ENCODE assay signal across 8 mouse cellular contexts in genomic region chr7:19507612-19507981, GRCm38 (mm10). TPM values are rescaled to one million over a fixed set of nuclear protein-coding genes. Genes with fewer than 3 reads are reported as not detected.
DNase-seq lines count a peak whose midpoint lies in the region; ATAC-seq and TF ChIP-seq lines count a peak whose summit lies in the region.

No protein-coding gene starts in this region.

- H3K9me3 ChIP-seq in MEL (replicated peaks; ENCODE audit: insufficient read depth, low read length): no peaks in the 10 kb centered on the region
- no peaks in the 10 kb centered on the region for H3K9me3 ChIP-seq in hindbrain, embryonic 11.5 days (ENCODE audit: control insufficient read depth, low read length)
- H3K9me3 ChIP-seq in midbrain, embryonic 13.5 days: no peaks in the 10 kb centered on the region

- 0 out of 2 replicates have a peak, but pooled peaks cover 3% of the 10 kb centered on the region for H3K4me1 ChIP-seq in kidney, adult 2 months (ENCODE audit: control insufficient read depth, insufficient read depth, low read length)
- peaks cover 0 to 8% of the 10 kb centered on the region in 2 experiments; a peak in 2 of 4 replicates for H3K4me1 ChIP-seq in MEL (ENCODE audit: control insufficient read depth in 1 of 2, insufficient read depth in 2 of 2, low read length in 2 of 2)
- no peaks in the 10 kb centered on the region for H3K4me1 ChIP-seq in hindbrain, embryonic 11.5 days (replicated peaks; ENCODE audit: control insufficient read depth, insufficient read depth, low read length)
- H3K4me1 ChIP-seq in midbrain, embryonic 13.5 days (replicated peaks): peaks cover 28% of the 10 kb centered on the region

- no peak for DNase-seq in kidney, adult 2 months
- no peak for DNase-seq in kidney, postnatal 10 days
- peak; percentile 75 for DNase-seq in MEL (ENCODE audit: low read depth, low spot score)
- peak; percentile 52 for DNase-seq in hindbrain, embryonic 11.5 days (ENCODE audit: low spot score)
- no peak for DNase-seq in right cerebral cortex, adult 18-20 months
- DNase-seq in right cerebral cortex, postnatal 25 days: no peak
- DNase-seq in thymus, postnatal 10 days (ENCODE audit: low spot score in 2 of 2): no peak

- H3K27ac ChIP-seq in kidney, adult 2 months (ENCODE audit: insufficient read depth, low read depth, low read length): no peak overlapping the region
- H3K27ac ChIP-seq in MEL (ENCODE audit: control insufficient read depth, low read depth, low read length): peak overlapping the region; percentile 95
- H3K27ac ChIP-seq in hindbrain, embryonic 11.5 days (ENCODE audit: low read depth, low read length): peak overlapping the region; percentile 65
- H3K27ac ChIP-seq in midbrain, embryonic 13.5 days: peak overlapping the region; percentile 84

- TF ChIP-seq EP300 in MEL (IDR thresholded peaks at IDR 0.05; ENCODE audit: low read depth in 1 of 2, low read length in 2 of 2): no peak

- H3K4me3 ChIP-seq in kidney, adult 2 months (ENCODE audit: insufficient read depth, low read depth, low read length): peak overlapping the region; percentile 79
- H3K4me3 ChIP-seq in MEL (ENCODE audit: control insufficient read depth in 1 of 2, insufficient read depth in 1 of 2, low read depth in 2 of 2, low read length in 2 of 2): peak overlapping the region; percentile 86 to 94
- H3K4me3 ChIP-seq in hindbrain, embryonic 11.5 days (ENCODE audit: low read depth, low read length): peak overlapping the region; percentile 79
- H3K4me3 ChIP-seq in midbrain, embryonic 13.5 days (replicated peaks): peak overlapping the region; percentile 70

- 7% methylated on average over 18 of the region's 18 CpGs for WGBS in kidney, adult 2 months
- WGBS in hindbrain, embryonic 11.5 days: 3% methylated on average over 18 of the region's 18 CpGs
- WGBS in midbrain, embryonic 13.5 days: 3% methylated on average over 18 of the region's 18 CpGs

- peak overlapping the region; percentile 95 for H3K4me2 ChIP-seq in hindbrain, embryonic 11.5 days (replicated peaks; ENCODE audit: low read depth, low read length)
- peak overlapping the region; percentile 77 for H3K4me2 ChIP-seq in midbrain, embryonic 13.5 days (replicated peaks)

- peaks cover 21% of the 10 kb centered on the region for H3K79me2 ChIP-seq in MEL (ENCODE audit: control insufficient read depth, insufficient read depth, low read length, poor library complexity)

- H3K36me3 ChIP-seq in kidney, adult 2 months (ENCODE audit: control insufficient read depth, insufficient read depth, low read length): no peaks in the 10 kb centered on the region
- H3K36me3 ChIP-seq in MEL (ENCODE audit: control insufficient read depth in 1 of 2, insufficient read depth in 2 of 2, low read length in 2 of 2): peaks cover 0 to 6% of the 10 kb centered on the region in 2 experiments; a peak in 2 of 4 replicates
- no peaks in the 10 kb centered on the region for H3K36me3 ChIP-seq in hindbrain, embryonic 11.5 days (ENCODE audit: control insufficient read depth, insufficient read depth, low read length)
- no peaks in the 10 kb centered on the region for H3K36me3 ChIP-seq in midbrain, embryonic 13.5 days

- ATAC-seq in hindbrain, embryonic 11.5 days (ENCODE audit: low FRiP score): no peak; the same call in 1 of the 2 replicates
- no peak for ATAC-seq in midbrain, embryonic 13.5 days

- no peak for TF ChIP-seq RAD21 in MEL (IDR thresholded peaks at IDR 0.05; ENCODE audit: low read depth, low read length)

- H3K9ac ChIP-seq in MEL (ENCODE audit: control insufficient read depth, low read depth, low read length, poor library complexity, severe bottlenecking): peak overlapping the region; percentile 95
- peak overlapping the region; percentile 86 for H3K9ac ChIP-seq in hindbrain, embryonic 11.5 days (ENCODE audit: low read depth, low read length)
- H3K9ac ChIP-seq in midbrain, embryonic 13.5 days (replicated peaks): peak overlapping the region; percentile 88

- no peak for TF ChIP-seq CTCF in kidney, adult 2 months (conservative IDR thresholded peaks at IDR 0.05; ENCODE audit: insufficient read depth, insufficient read length, low read depth, low read length)
- no peak for TF ChIP-seq CTCF in MEL (IDR thresholded peaks at IDR 0.05 in 2 of 3, conservative IDR thresholded peaks at IDR 0.05 in 1 of 3; ENCODE audit: control insufficient read depth in 1 of 3, insufficient read depth in 1 of 3, low read depth in 2 of 3, low read length in 3 of 3, poor library complexity in 1 of 3, severe bottlenecking in 1 of 3)

- no peaks in the 10 kb centered on the region for H3K27me3 ChIP-seq in kidney, adult 2 months (replicated peaks; ENCODE audit: control insufficient read depth, insufficient read depth, low read length)
- no peaks in the 10 kb centered on the region for H3K27me3 ChIP-seq in MEL (ENCODE audit: control insufficient read depth in 1 of 2, insufficient read depth in 2 of 2, low read length in 2 of 2)
- H3K27me3 ChIP-seq in hindbrain, embryonic 11.5 days (ENCODE audit: control insufficient read depth, insufficient read depth, low read length): no peaks in the 10 kb centered on the region
- H3K27me3 ChIP-seq in midbrain, embryonic 13.5 days: no peaks in the 10 kb centered on the region

- no peak for TF ChIP-seq POLR2A in kidney, adult 2 months (IDR thresholded peaks at IDR 0.05; ENCODE audit: low read depth, low read length)
- TF ChIP-seq POLR2A in MEL (IDR thresholded peaks at IDR 0.05; ENCODE audit: control insufficient read depth in 1 of 2, insufficient read depth in 1 of 2, low read depth in 1 of 2, low read length in 2 of 2, poor library complexity in 1 of 2): no peak

TF ChIP-seq in MEL, 35 proteins besides CTCF, POLR2A, EP300 and RAD21 (continues in another document):
- TF ChIP-seq MXI1 (IDR thresholded peaks at IDR 0.05; ENCODE audit: low read depth, low read length): peak; percentile 64; the same call in 1 of the 2 replicates
- no peak for TF ChIP-seq HCFC1 (IDR thresholded peaks at IDR 0.05; ENCODE audit: low read depth, low read length)
- no peak for TF ChIP-seq TAL1 (IDR thresholded peaks at IDR 0.05; ENCODE audit: low read length)
- no peak for TF ChIP-seq POLR2AphosphoS5 (IDR thresholded peaks at IDR 0.05; ENCODE audit: borderline replicate concordance, low read depth, low read length)
- no peak for TF ChIP-seq KAT2A (conservative IDR thresholded peaks at IDR 0.05; ENCODE audit: low read depth, low read length)
- TF ChIP-seq ZMIZ1 (IDR thresholded peaks at IDR 0.05; ENCODE audit: low read depth, low read length): no peak
- no peak for TF ChIP-seq MYB (IDR thresholded peaks at IDR 0.05; ENCODE audit: low read depth, low read length)
- TF ChIP-seq MYC (IDR thresholded peaks at IDR 0.05; ENCODE audit: low read depth, low read length): peak; percentile 67; the same call in 1 of the 2 replicates
- TF ChIP-seq ZKSCAN1 (IDR thresholded peaks at IDR 0.05; ENCODE audit: low read depth, low read length): no peak
- TF ChIP-seq ZNF384 (IDR thresholded peaks at IDR 0.05; ENCODE audit: low read depth, low read length): no peak
- TF ChIP-seq POLR2AphosphoS2 (IDR thresholded peaks at IDR 0.05; ENCODE audit: low read length): peak; percentile 6; the same call in 1 of the 2 replicates
- no peak for TF ChIP-seq TBP (IDR thresholded peaks at IDR 0.05; ENCODE audit: low read depth, low read length)
- TF ChIP-seq SMC3 (IDR thresholded peaks at IDR 0.05; ENCODE audit: low read depth, low read length): no peak
- no peak for TF ChIP-seq E2F4 (IDR thresholded peaks at IDR 0.05; ENCODE audit: borderline replicate concordance, low read depth, low read length)

RNA-seq across cellular contexts. Expression of gene Bloc1s3, which starts 0.6 kb away (rescaled TPM):
- polyA plus RNA-seq in kidney, adult 2 months (2012; rRNA removed): 8.6 and 10.3 TPM in 2 replicates
- total RNA-seq in MEL (2012; rRNA removed): 5.5 and 6.1 TPM in 2 replicates
- 1 to 10 TPM in 1 of 2 experiments, not detected in 1; 7.5 TPM for polyA plus RNA-seq in MEL (2012; ENCODE audit: insufficient read depth in 1 of 2, insufficient read length in 2 of 2, low read depth in 1 of 2, low replicate concordance in 2 of 2, missing spikeins in 1 of 2)
- 2.4 and 2.5 TPM in 2 replicates for polyA plus RNA-seq in hindbrain, embryonic 11.5 days (2014; fragmentation: Nextera tagmentation; extraction: Ambion mirVana)
- 2.9 and 4.5 TPM in 2 replicates for polyA plus RNA-seq in midbrain, embryonic 13.5 days (2015; fragmentation: Nextera tagmentation; extraction: Ambion mirVana)

RNA-seq across cellular contexts. Expression of gene Trappc6a, which starts 0.6 kb away (rescaled TPM):
- 62.3 and 74.6 TPM in 2 replicates for polyA plus RNA-seq in kidney, adult 2 months (2012; rRNA removed)
- total RNA-seq in MEL (2012; rRNA removed): 65.6 and 88.2 TPM in 2 replicates
- polyA plus RNA-seq in MEL (2012; ENCODE audit: insufficient read depth in 1 of 2, insufficient read length in 2 of 2, low read depth in 1 of 2, low replicate concordance in 2 of 2, missing spikeins in 1 of 2): 10 to 100 TPM in 1 of 2 experiments, not detected in 1; 82.8 TPM
- polyA plus RNA-seq in hindbrain, embryonic 11.5 days (2014; fragmentation: Nextera tagmentation; extraction: Ambion mirVana): 45.7 and 49.8 TPM in 2 replicates
- polyA plus RNA-seq in midbrain, embryonic 13.5 days (2015; fragmentation: Nextera tagmentation; extraction: Ambion mirVana): 36.6 and 43.3 TPM in 2 replicates

RNA-seq across cellular contexts. Expression of gene Nkpd1, which starts 10.0 kb away (rescaled TPM):
- polyA plus RNA-seq in kidney, adult 2 months (2012; rRNA removed): 0.11 and 0.16 TPM in 2 replicates
- total RNA-seq in MEL (2012; rRNA removed): 0.07 and 0.35 TPM in 2 replicates
- under 1 TPM in 1 of 2 experiments, not detected in 1; 0.33 TPM for polyA plus RNA-seq in MEL (2012; ENCODE audit: insufficient read depth in 1 of 2, insufficient read length in 2 of 2, low read depth in 1 of 2, low replicate concordance in 2 of 2, missing spikeins in 1 of 2)
- polyA plus RNA-seq in hindbrain, embryonic 11.5 days (2014; fragmentation: Nextera tagmentation; extraction: Ambion mirVana): 0.10 and 0.17 TPM in 2 replicates
- polyA plus RNA-seq in midbrain, embryonic 13.5 days (2015; fragmentation: Nextera tagmentation; extraction: Ambion mirVana): 0.08 and 0.11 TPM in 2 replicates

RNA-seq across cellular contexts. Expression of gene Exoc3l2, which starts 44.5 kb away (rescaled TPM):
- polyA plus RNA-seq in kidney, adult 2 months (2012; rRNA removed): 41.6 and 46.6 TPM in 2 replicates
- total RNA-seq in MEL (2012; rRNA removed): 0.08 TPM in 1 of 2 replicates, not detected in the other
- under 1 TPM in 1 of 2 experiments, not detected in 1; 0.08 TPM for polyA plus RNA-seq in MEL (2012; ENCODE audit: insufficient read depth in 1 of 2, insufficient read length in 2 of 2, low read depth in 1 of 2, low replicate concordance in 2 of 2, missing spikeins in 1 of 2)
- 0.66 and 0.76 TPM in 2 replicates for polyA plus RNA-seq in hindbrain, embryonic 11.5 days (2014; fragmentation: Nextera tagmentation; extraction: Ambion mirVana)
- 0.24 and 0.32 TPM in 2 replicates for polyA plus RNA-seq in midbrain, embryonic 13.5 days (2015; fragmentation: Nextera tagmentation; extraction: Ambion mirVana)

RNA-seq across cellular contexts. Expression of gene Mark4, which starts 49.0 kb away (rescaled TPM):
- 16.1 and 18.2 TPM in 2 replicates for polyA plus RNA-seq in kidney, adult 2 months (2012; rRNA removed)
- total RNA-seq in MEL (2012; rRNA removed): 4.7 TPM in 2 replicates
- polyA plus RNA-seq in MEL (2012; ENCODE audit: insufficient read depth in 1 of 2, insufficient read length in 2 of 2, low read depth in 1 of 2, low replicate concordance in 2 of 2, missing spikeins in 1 of 2): 10 to 100 TPM in 1 of 2 experiments, not detected in 1; 18.5 TPM
- polyA plus RNA-seq in hindbrain, embryonic 11.5 days (2014; fragmentation: Nextera tagmentation; extraction: Ambion mirVana): 11.5 and 13.3 TPM in 2 replicates
- 13.9 and 16.3 TPM in 2 replicates for polyA plus RNA-seq in midbrain, embryonic 13.5 days (2015; fragmentation: Nextera tagmentation; extraction: Ambion mirVana)

Comparison
In these comparisons a context has a peak if more than half of its experiments do, and no peak if none do; other contexts are left out.
1. DNase-seq: peak in MEL (single experiment) and hindbrain, embryonic 11.5 days (single experiment); none in kidney, adult 2 months (single experiment), kidney, postnatal 10 days (single experiment), right cerebral cortex, adult 18-20 months (single experiment), right cerebral cortex, postnatal 25 days (single experiment) and thymus, postnatal 10 days (0 of 2).
2. Peak in every context shown above with its lines, with median percentiles within 50 percentile points of each other: H3K4me3 ChIP-seq and H3K9ac ChIP-seq.